Mouse (Mus musculus): Measurements from ENCODE around the gene H2-T24.

H2-T24 gene

DNA sequence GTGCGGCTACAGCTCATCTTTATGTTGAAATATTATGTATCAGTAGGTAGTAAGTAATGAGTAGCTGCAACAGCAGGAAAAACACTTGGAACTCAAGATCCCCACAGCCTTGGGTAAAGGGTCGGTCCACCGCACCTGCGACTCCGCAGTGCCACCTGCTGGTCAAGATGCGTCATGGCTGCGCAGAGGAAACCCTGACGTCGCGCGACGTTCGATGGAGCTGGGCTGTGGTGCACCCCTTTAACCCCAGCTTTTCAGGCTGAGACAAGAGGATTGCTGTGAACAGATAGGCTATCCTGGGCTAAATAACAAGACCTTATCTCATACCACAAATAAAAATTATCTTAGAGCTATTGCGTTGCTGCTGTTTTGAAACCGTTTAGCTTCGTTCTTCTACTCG, 26.7 kb downstream of the H2-T24 start:
- DNase-seq (ENCODE audit: low read depth in 1 of 2, low spot score in 2 of 2) = peak in 1 of 2 experiments; percentile 59

- no peak for DNase-seq (ENCODE audit: low read depth in 1 of 2, low spot score in 2 of 2)
These were observed 28.6 kb downstream of the H2-T24 start for GRCm38 (mm10) chr17:35991781-35992180.

GRCm38 (mm10) chr17:35981776-35982175, 38.6 kb downstream of the H2-T24 start:
- DNase-seq (ENCODE audit: low read depth in 1 of 2, low spot score in 2 of 2) = no peak

DNA sequence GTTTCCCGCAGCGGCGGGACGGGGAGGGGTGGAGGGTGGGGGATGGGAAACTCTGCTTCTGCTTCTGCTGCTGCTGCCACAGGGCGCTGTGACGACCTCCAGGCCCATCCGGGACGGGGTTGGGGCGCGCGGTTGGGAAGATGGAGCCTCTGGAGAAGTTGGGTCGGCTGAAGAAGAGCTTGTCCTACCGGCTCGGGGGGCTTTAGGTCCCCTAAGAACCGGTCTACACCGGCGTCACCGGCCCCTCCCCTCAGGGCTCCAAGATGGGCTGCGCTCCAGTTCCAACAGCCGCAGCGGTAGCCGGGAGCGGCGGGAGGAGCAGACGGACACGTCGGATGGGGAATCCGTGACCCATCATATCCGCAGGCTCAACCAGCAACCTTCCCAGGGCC, 40.0 kb downstream of the H2-T24 start:
- DNase-seq (ENCODE audit: low read depth in 1 of 2, low spot score in 2 of 2) = peak in 1 of 2 experiments; percentile 24

DNA sequence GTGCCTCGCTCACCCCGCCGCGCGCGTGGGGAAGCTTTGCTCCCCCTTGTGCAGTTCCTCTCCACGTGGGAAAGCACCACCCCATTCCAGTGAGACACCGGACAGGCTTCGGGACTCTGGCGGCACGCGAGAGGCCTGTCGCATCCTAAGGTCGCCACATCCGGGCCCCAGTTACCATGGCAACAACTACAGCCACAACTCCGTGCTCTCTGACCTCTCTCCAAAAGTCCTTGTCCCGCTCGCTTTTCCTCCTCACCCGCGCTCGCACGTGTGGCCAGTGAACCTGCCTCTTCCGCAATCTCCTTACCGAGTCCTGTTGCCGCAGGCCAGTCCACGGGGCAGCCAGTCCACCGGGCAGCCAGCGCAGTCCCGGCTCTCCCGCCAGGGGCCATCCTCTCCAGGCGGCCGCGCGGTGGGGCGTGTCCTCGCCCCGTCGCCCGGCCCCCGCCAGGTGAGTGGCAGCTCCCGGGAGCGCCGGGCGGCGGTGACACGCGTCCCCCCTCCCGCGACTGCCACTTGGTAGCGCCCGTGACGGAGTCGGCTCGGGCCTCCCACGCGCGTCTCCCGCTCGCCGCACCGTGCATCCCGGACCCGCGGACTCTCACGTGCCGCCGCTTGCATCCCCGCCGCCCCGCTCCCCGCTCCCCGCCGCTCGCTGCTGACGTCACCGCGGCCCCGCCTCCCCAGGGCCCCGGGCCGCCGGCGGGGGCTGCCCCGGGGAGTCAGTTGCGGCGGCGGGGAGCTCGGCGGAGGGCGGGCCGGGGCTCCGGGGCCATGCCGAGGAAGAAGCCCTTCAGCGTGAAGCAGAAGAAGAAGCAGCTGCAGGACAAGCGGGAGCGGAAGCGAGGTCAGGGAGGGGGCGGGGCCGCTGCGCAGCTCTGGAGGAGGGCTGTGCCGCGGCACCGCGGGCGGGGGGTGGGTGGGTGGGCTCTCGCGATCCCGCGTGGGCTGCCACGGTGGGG, 40.7 kb downstream of the H2-T24 start, which contains the start of the genes Gnl1 and Prr3:
Gene Gnl1, plus strand, starts transcription at position 451 of the 962 bp plus-strand sequence.
Gene Prr3, minus strand, starts transcription at position 836 of the 962 bp plus-strand sequence.
- DNase-seq (ENCODE audit: low read depth in 1 of 2, low spot score in 2 of 2) = peak; percentile 83 to 90

GRCm38 (mm10) chr17:35978811-35979400, 41.5 kb downstream of the H2-T24 start:
- DNase-seq (ENCODE audit: low read depth in 1 of 2, low spot score in 2 of 2) = no peak

DNA sequence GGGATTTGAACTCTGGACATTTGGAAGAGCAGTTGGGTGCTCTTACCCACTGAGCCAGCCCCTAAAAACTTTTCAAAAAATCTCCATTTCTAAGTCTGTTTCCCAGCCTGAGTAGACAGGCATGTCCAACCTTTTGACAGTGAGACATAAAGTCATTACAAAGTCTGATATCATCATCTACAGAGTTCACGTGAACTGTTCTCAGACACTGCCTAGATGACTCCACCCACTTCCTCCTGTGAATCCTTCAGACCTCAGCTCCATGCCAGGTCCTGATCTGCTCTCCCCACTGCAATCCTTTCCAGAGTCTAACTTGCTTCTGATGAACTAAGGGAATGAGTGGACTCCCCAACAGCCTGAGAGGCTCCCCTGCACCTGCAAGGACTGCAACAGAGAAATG, 48.2 kb downstream of the H2-T24 start:
- no peak for DNase-seq (ENCODE audit: low read depth in 1 of 2, low spot score in 2 of 2)

DNA sequence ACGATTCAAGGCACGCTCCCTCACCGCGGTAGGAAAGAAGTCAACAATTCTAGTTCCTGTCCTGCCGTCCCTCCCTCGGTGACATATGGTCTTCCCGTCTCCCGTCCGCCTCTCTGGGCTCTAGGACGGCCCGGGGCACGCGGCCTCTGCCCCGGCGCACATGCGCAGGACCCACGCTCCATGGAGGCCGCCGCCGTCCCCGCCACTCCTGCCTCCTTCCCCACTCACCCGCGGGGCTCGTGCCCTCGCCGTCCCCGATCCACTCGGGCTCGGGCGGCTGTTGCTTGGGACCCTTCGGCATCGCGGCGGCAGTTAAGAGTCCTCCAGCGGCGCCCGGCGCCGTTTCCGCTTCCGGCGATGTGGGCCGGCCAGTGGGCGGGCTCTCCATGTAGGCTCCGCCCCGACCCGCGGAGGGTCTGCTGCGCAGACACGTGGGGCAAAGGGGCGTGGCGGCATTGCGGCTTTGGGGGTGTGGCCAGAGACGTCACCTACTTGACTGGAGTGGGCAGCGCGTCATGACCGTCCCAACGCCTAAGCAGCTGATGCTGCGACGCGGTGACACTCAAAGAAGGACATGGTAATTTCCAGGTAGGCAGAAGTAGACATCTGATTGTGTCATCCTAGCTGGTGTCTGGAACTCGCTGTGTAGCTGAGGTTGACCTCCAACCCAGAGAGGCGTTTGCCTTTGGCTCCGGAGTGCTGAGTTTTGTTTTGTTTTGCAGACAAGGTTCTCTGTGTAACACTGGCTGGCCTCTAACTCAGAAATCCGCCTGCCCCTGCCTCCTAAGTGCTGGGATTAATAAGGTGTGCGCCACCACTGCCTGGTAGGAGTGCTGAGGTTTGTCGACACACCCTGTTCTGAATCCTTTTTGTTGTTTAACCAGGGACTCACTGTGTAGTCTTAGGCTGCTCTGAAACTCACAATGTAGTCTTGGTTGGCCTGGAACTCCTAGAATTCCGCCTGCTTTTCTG, 50.7 kb downstream of the H2-T24 start, which contains the start of gene Abcf1:
Gene Abcf1, minus strand, starts transcription at position 344 of the 972 bp plus-strand sequence.
- peak; percentile 98 to 100 for DNase-seq (ENCODE audit: low read depth in 1 of 2, low spot score in 2 of 2)

DNA sequence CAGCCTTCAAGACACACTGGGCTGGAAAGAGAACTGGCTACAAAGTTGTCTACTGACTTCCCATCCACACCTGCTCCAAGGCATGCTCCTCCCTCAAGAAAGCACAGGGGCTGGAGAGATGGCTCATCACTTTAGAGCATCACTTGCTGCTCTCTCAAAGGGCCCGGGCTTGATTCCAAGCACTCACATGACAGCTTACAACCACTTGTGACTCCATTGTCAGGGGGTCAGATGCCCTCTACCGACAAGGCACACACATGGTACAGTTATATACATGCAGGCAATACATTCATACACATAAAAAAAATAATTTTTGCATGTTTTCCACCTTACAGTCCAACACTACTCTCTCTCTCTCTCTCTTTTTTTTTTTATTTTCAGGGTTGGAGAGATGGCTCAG, 52.7 kb downstream of the H2-T24 start:
- DNase-seq (ENCODE audit: low read depth in 1 of 2, low spot score in 2 of 2) = no peak

DNA sequence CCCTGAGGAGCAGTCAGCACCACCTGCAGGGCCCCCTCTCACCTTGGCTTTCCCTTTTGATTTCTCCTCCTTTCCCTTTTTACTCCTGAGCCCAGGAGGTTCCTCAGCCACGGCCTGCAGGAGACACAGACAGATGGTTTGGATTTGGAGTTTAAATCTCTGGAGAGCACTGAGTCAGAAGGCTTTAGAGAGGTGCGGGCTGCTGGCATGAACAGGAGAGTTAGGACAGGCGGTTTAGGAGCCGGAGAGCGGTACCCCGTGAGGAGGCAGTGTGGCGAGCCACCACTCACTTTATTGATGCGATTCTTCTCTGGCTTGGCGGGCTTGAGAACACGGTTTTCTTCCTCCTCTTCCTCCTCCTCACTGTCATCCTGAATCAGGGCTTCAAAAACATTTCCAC, 57.1 kb downstream of the H2-T24 start:
- no peak for DNase-seq (ENCODE audit: low read depth in 1 of 2, low spot score in 2 of 2)

- no peak for DNase-seq (ENCODE audit: low read depth in 1 of 2, low spot score in 2 of 2)
These were observed 61.7 kb downstream of the H2-T24 start for GRCm38 (mm10) chr17:35958533-35959223.

All from monocyte, adult 2 months (primary cell).